Mouse (Mus musculus) bone marrow macrophage, adult 2 months (primary cell): ENCODE measurements around the gene Npm1. TPM values are rescaled to one million over a fixed set of nuclear protein-coding genes. Genes with fewer than 3 reads are reported as not detected.

Experiments used
- H3K27ac ChIP-seq: 2 replicates; pipeline ENCODE4 v1.5.1; 2012; ENCODE audit warnings: low read depth, low read length; ENCODE audit not compliant: insufficient read depth
- H3K4me1 ChIP-seq: 2 replicates; pipeline ENCODE4 v1.6.1; 2012; ENCODE audit warnings: low read length; ENCODE audit not compliant: control insufficient read depth, insufficient read depth
- H3K4me3 ChIP-seq: 2 replicates; pipeline ENCODE4 v1.5.1; 2012; ENCODE audit warnings: mild to moderate bottlenecking, low read length, moderate library complexity; ENCODE audit not compliant: insufficient read depth
- CTCF ChIP-seq: IDR thresholded peaks from 2 replicates; pipeline ENCODE4 v1.5.1; 2012; ENCODE audit warnings: low read depth, mild to moderate bottlenecking, low read length, moderate library complexity
- POLR2A ChIP-seq: IDR thresholded peaks from 2 replicates; pipeline ENCODE4 v1.6.1; 2012; ENCODE audit warnings: mild to moderate bottlenecking, low read depth, low read length, borderline replicate concordance
- polyA plus RNA-seq: library from polyadenylated mRNA; stranded (reverse); fragments of >200 nt; gene quantifications from 2 replicates; pipeline ENCODE4 v1.2.4, GENCODE M21; 2012; ENCODE audit not compliant: missing spikeins, insufficient read depth, insufficient read length

Gene Npm1
- polyA plus RNA-seq, 1 experiment, result 687 TPM

- Histone ChIP-seq H3K4me3 (peak overlapping the region; percentile 40), H3K4me1 (peaks cover 7% of the 10 kb centered on the region), H3K27ac (no peak overlapping the region)
- TF ChIP-seq CTCF (no peak), POLR2A (no peak)
Observed at GRCm38 (mm10) chr11:33146651-33147131, 16.3 kb downstream of the Npm1 start.

- H3K4me1 ChIP-seq, result peaks cover 7% of the 10 kb centered on the region
- TF ChIP-seq POLR2A (no peak), CTCF (no peak)
- no peak overlapping the region for H3K4me3 ChIP-seq
- no peak overlapping the region for H3K27ac ChIP-seq
Observed at GRCm38 (mm10) chr11:33146143-33146497, 16.9 kb downstream of the Npm1 start.

- TF ChIP-seq POLR2A, result no peak
- no peak for TF ChIP-seq CTCF
- H3K4me3 ChIP-seq, result no peak overlapping the region
- H3K4me1 ChIP-seq, result peaks cover 7% of the 10 kb centered on the region
- H3K27ac ChIP-seq, result no peak overlapping the region
Observed at GRCm38 (mm10) chr11:33145201-33146142, 17.5 kb downstream of the Npm1 start.

GRCm38 (mm10) chr11:33143906-33144305 is 19.1 kb downstream of the Npm1 start:
- Histone ChIP-seq H3K4me1 (peaks cover 4% of the 10 kb centered on the region), H3K27ac (no peak overlapping the region), H3K4me3 (no peak overlapping the region)
- TF ChIP-seq POLR2A, result no peak
- no peak for TF ChIP-seq CTCF

GRCm38 (mm10) chr11:33142801-33143200 is 20.2 kb downstream of the Npm1 start:
- TF ChIP-seq POLR2A, result no peak
- TF ChIP-seq CTCF, result no peak
- no peak overlapping the region for H3K27ac ChIP-seq
- H3K4me1 ChIP-seq, result no peaks in the 10 kb centered on the region
- H3K4me3 ChIP-seq, result no peak overlapping the region

GRCm38 (mm10) chr11:33140111-33140460 is 22.9 kb downstream of the Npm1 start:
- no peak for TF ChIP-seq CTCF
- no peak for TF ChIP-seq POLR2A
- H3K4me3 ChIP-seq, result no peak overlapping the region
- no peaks in the 10 kb centered on the region for H3K4me1 ChIP-seq
- H3K27ac ChIP-seq, result no peak overlapping the region

GRCm38 (mm10) chr11:33139458-33140110 is 23.4 kb downstream of the Npm1 start:
- TF ChIP-seq POLR2A (no peak), CTCF (no peak)
- Histone ChIP-seq H3K4me3 (no peak overlapping the region), H3K27ac (no peak overlapping the region), H3K4me1 (no peaks in the 10 kb centered on the region)

- H3K4me1 ChIP-seq, result no peaks in the 10 kb centered on the region
- TF ChIP-seq POLR2A, result no peak
- TF ChIP-seq CTCF, result no peak
- H3K27ac ChIP-seq, result no peak overlapping the region
- H3K4me3 ChIP-seq, result no peak overlapping the region
Observed at GRCm38 (mm10) chr11:33138686-33139085, 24.3 kb downstream of the Npm1 start.

GRCm38 (mm10) chr11:33134391-33134986 is 28.5 kb downstream of the Npm1 start:
- H3K4me3 ChIP-seq, result no peak overlapping the region
- TF ChIP-seq CTCF (no peak), POLR2A (no peak)
- no peak overlapping the region for H3K27ac ChIP-seq
- H3K4me1 ChIP-seq, result no peaks in the 10 kb centered on the region
